Mouse (Mus musculus) E14TG2a.4 (cell line): ENCODE data around the gene Yes1.
A peak's percentile ranks its signal among the peaks of the same experiment; 100 is the strongest.

Source experiments
- H3K27me3 ChIP-seq: 2 replicates; pipeline ENCODE4 v1.6.1; 2014; ENCODE audit warnings: low read length, control low read depth; ENCODE audit not compliant: insufficient read depth
- H3K36me3 ChIP-seq: 2 replicates; pipeline ENCODE4 v1.6.1; 2014; ENCODE audit warnings: low read length, control low read depth; ENCODE audit not compliant: insufficient read depth
- H3K4me1 ChIP-seq: replicated peaks from 2 replicates; pipeline ENCODE4 v1.6.1; 2014; ENCODE audit warnings: low read depth, low read length, control low read depth
- H3K4me3 ChIP-seq: replicated peaks from 2 replicates; pipeline ENCODE4 v1.5.1; 2014; ENCODE audit warnings: mild to moderate bottlenecking, low read length
- H3K9me3 ChIP-seq: 2 replicates; pipeline ENCODE4 v1.6.1; 2014; ENCODE audit warnings: low read length, control low read depth
- CTCF ChIP-seq: conservative IDR thresholded peaks from 2 replicates; pipeline ENCODE4 v1.5.1; 2014; ENCODE audit warnings: low read length
- NANOG ChIP-seq: IDR thresholded peaks from 2 replicates; pipeline ENCODE4 v1.6.1; 2014; ENCODE audit warnings: borderline replicate concordance, low read length, mixed read lengths
- POU5F1 ChIP-seq: IDR thresholded peaks from 2 replicates; pipeline ENCODE4 v1.6.1; 2014; ENCODE audit warnings: low read length, borderline replicate concordance

Yes1 gene

DNA sequence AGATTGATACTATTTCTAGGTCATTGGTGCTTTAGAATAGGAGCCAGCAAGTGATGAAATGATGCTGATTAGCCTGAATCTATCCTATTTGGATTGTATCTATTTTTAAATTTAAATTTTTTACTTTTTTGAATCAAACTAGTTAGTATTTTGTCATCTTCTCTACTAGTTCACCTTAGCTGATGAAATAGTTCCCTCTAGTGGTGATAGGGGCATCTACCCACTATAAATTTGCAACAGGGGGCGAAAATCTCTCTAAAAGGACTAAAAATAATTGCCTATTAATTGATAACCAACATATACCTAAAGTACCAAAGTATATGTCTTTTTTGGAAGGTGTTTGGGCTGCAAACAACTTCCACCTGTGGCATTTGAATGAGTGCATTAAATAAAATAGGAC, 46.4 kb downstream of the Yes1 start:
- H3K4me1 ChIP-seq = no peaks in the 10 kb centered on the region
- no peak overlapping the region for H3K4me3 ChIP-seq

DNA sequence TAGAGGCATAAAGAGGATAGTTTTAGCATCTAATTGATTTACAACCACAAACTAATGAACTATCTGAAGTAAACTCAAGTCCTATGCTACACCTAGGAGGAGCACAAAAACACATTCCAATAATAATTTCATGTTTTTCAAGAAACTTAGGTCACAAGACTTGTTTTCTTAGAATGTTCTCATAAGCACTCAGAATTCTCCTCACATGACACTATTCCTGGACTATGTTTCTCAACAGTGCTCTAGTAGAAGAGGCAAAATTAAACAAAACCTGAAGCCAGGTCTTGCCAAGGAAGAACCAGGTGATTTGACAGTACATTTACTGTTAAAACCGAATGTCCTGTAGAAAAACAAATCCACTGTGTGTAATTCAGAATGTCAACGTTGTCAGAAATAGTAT, 71.5 kb downstream of the Yes1 start:
- H3K4me3 ChIP-seq = no peak overlapping the region
- H3K9me3 ChIP-seq = 0 out of 2 replicates have a peak, but pooled peaks cover 6% of the 10 kb centered on the region
- no peaks in the 10 kb centered on the region for H3K27me3 ChIP-seq
- TF ChIP-seq CTCF (no peak), NANOG (no peak), POU5F1 (no peak)
- H3K36me3 ChIP-seq = peaks cover 58% of the 10 kb centered on the region
- H3K4me1 ChIP-seq = no peaks in the 10 kb centered on the region

More for the DNA sequence above, 46.4 kb downstream of the Yes1 start:
- Histone ChIP-seq H3K27me3 (no peaks in the 10 kb centered on the region), H3K36me3 (peaks cover 91% of the 10 kb centered on the region), H3K9me3 (no peaks in the 10 kb centered on the region)
- peak; percentile 70 for TF ChIP-seq CTCF
- no peak for TF ChIP-seq POU5F1

DNA sequence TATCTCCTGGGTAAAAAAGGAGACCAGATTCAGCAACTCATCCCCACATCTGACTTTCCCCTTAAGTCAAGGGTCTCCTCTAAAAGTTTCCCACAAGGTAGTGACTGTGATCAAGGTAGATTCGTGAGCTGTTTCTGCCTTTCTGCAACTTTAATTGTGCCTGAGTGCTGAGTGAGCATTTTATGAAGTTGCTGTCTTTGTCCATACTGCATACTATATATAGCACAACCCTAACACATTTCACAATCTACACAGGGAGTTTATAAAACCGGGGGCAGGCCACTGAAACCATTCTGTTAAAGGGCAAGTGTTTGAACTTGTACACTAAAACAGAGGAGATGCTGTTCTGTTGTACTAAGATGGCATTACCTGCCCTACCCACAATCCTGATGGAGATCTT, 82.4 kb downstream of the Yes1 start:
- Histone ChIP-seq H3K36me3 (peaks cover 4% of the 10 kb centered on the region), H3K4me1 (0 out of 2 replicates have a peak, but pooled peaks cover 7% of the 10 kb centered on the region), H3K4me3 (no peak overlapping the region), H3K9me3 (peaks cover 11% of the 10 kb centered on the region), H3K27me3 (no peaks in the 10 kb centered on the region)
- TF ChIP-seq POU5F1 (no peak), CTCF (no peak), NANOG (no peak)

DNA sequence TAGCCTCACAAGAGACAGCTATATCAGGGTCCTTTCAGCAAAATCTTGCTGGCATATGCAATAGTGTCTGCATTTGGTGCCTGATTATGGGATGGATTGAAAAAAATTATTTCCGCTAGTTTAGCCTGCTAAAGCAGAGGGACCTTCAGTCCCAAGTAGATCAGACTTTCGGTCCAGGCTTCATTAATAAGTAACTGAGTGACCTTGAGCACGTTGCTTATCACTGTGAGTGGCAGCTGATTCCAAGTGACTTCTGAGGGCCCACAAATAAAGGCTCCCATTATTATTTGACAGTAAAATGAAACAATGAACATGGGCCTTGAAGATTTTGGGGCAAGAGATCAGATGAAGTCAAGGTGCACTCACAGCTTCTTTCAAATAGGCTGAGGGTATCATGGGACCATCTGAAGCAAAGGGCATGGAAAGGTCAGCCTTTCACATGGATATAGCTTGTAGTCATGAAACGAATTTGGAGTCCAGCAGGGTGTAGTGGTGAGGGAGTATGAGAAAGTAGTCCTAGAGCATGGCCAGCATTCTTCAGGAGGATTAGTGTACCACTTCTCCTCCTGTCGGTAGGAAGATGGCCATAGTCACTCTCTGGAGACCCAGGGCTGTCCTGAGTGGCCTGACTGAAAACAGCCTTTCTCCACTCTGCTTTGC, 86.4 kb downstream of the Yes1 start:
- 0 out of 2 replicates have a peak, but pooled peaks cover 7% of the 10 kb centered on the region for H3K4me1 ChIP-seq
- peaks cover 12% of the 10 kb centered on the region for H3K9me3 ChIP-seq
- no peaks in the 10 kb centered on the region for H3K27me3 ChIP-seq
- no peaks in the 10 kb centered on the region for H3K36me3 ChIP-seq
- no peak overlapping the region for H3K4me3 ChIP-seq
- TF ChIP-seq POU5F1 (no peak), CTCF (no peak), NANOG (no peak)

DNA sequence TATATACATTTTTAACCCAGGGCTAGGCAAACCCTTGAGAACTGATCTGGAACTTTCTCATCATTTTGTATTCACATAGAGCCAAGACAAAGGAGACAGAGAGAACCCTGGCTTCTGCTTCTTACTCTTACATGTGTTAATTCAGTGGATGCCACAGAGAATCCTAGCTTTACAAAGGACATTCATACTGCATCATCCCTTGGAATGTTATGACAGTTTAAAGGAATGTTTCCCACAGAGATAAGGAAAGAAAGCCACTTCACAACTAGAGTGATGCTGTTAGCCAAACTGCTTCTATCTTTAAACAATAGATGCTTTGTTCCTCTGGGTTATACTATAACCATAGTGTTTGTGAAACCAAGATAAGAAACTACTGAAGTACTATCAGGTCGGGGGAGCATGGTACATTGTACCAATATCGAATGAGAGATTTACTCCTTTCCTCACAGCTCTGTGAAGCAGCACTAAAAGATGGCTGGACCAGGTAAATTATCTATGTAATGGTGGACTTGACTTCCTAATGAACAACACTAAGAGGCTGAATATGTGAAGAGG, 95.3 kb downstream of the Yes1 start:
- Histone ChIP-seq H3K4me1 (no peaks in the 10 kb centered on the region), H3K36me3 (no peaks in the 10 kb centered on the region), H3K27me3 (no peaks in the 10 kb centered on the region), H3K9me3 (peaks cover 77% of the 10 kb centered on the region), H3K4me3 (no peak overlapping the region)
- TF ChIP-seq NANOG = no peak
- no peak for TF ChIP-seq CTCF
- TF ChIP-seq POU5F1 = no peak

DNA sequence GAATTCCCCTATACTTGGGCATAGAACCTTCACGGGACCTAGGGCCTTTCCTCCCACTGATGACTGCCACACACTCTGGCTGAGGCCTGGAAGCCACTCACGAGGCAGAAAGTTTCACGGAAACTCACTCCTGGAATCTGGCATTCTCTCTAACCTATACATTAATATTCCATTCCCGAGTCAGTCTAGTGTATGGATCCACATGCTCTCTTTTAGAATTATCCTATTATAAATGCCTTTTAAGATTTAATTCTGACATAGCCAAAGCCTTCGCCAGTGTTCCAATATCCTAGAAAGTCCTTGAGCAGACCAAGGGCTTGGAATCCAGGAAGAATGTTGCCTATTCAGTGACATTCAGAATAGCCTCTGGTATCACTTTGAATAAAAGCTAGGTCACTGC, 100.5 kb downstream of the Yes1 start:
- no peaks in the 10 kb centered on the region for H3K4me1 ChIP-seq
- no peak overlapping the region for H3K4me3 ChIP-seq
- TF ChIP-seq POU5F1 (no peak), CTCF (no peak), NANOG (no peak)
- H3K36me3 ChIP-seq = no peaks in the 10 kb centered on the region
- H3K27me3 ChIP-seq = no peaks in the 10 kb centered on the region
- peaks cover 71% of the 10 kb centered on the region for H3K9me3 ChIP-seq

DNA sequence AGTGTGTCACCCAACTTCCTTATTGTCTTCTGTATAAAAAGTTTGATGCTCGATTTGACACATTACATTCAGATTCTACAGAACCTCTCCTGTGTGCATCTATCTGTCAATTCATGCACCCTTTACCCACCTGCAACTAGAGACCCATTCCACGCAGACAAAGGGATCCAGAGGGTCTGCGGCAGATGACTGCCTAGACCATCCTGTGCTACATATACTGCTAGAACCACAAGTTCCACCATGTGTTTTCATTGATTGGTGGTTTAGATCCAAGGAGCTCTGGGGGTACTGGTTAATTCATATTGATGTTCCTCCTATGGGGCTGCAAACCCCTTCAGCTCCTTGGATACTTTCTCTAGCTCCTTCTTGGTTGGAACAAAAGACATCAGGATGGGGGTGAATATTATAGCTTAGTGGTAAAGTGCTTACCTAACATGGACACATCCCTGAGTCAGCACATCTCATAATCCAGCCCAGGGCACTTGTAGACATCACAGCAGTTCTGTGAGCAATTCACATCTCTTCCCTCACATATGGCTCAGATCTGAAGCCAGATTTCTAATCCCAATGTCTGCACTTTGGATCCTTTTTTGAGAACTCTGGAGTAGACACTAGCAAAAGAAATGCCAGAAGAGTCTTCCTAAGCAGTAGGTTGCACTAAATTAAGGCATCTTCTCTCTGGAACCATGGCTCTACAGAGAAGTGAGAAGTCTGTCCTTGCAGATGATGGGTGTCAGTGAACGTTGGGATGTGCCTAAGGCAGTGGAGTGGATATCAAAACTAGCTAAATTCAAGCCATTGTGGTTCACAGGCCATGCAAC, 101.5 kb downstream of the Yes1 start:
- Histone ChIP-seq H3K36me3 (no peaks in the 10 kb centered on the region), H3K27me3 (no peaks in the 10 kb centered on the region), H3K4me1 (no peaks in the 10 kb centered on the region), H3K4me3 (no peak overlapping the region), H3K9me3 (peaks cover 62% of the 10 kb centered on the region)
- TF ChIP-seq NANOG = no peak
- no peak for TF ChIP-seq POU5F1
- no peak for TF ChIP-seq CTCF

DNA sequence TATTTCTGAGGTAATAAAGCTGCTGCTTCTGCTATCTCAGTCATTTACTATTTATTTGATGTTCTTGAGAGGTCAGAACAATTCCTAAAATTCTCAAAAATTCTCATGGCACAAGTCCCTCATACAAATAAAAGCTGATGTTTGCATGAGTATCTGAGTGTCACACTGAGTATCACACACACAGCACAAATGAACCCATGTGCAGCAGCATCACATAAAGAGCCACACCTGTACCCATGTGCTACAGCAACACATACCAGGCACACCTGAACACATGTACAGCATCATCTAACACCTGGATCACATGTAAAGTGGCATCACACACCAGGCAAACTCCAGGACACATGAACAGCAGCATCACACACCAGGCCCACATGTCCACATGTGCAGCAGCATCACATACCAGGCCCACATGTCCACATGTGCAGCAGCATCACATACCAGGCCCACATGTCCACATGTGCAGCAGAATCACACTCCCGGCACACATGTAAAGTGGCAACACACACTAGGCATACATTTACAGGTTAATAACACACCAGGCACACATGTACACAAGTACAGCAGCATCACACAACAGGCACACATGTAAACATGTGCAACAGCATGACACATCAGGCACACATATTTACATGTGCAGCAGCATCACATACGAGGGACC, 102.2 kb downstream of the Yes1 start:
- H3K4me1 ChIP-seq = no peaks in the 10 kb centered on the region
- H3K9me3 ChIP-seq = peaks cover 54% of the 10 kb centered on the region
- H3K4me3 ChIP-seq = peak overlapping the region; percentile 72
- no peak for TF ChIP-seq CTCF
- TF ChIP-seq POU5F1 = no peak
- TF ChIP-seq NANOG = peak; percentile 14; the same call in 1 of the 2 replicates
- no peaks in the 10 kb centered on the region for H3K36me3 ChIP-seq
- H3K27me3 ChIP-seq = no peaks in the 10 kb centered on the region
